Mouse (Mus musculus): Measurements from ENCODE around the gene Chil5. TPM values are rescaled to one million over a fixed set of nuclear protein-coding genes. Genes with fewer than 3 reads are reported as not detected.
"Not testable (repeated sequence)": the region's sequence is repeated elsewhere in the genome, so short reads cannot be mapped to it uniquely, and the experiment has no call there.

Chil5 gene
- polyA plus RNA-seq, 1 experiment: not detected

GRCm38 (mm10) chr3:106040306-106040705, 7.7 kb upstream of the Chil5 start:
- no peak overlapping the region for H3ac ChIP-seq (ENCODE audit: control insufficient read depth, insufficient read length, low read depth)

DNA sequence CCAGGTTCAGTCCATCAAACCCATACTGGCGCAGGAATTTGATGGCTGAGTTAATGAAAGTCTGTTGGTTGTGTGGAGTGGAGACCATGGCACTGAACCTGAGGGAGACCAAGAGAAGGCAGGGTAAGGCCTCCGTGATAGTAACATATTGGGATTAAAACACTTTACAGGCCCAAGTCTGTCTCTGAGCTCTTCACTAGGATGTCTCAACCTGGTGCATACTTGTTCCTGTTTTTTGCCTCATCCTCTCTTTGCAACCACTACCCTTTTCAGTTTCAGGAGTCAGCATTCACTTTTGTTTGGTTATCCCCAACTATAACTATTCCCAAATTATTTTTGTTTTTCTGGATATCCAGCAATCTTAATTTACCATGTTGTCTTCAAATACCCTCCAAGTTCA, 8.5 kb downstream of the Chil5 start:
- Histone ChIP-seq H3K36me3 (ENCODE audit: control insufficient read depth, insufficient read depth) (no peaks in the 10 kb centered on the region), H3K27me3 (ENCODE audit: control insufficient read depth, insufficient read depth, insufficient read length) (no peaks in the 10 kb centered on the region), H3K4me3 (ENCODE audit: insufficient read depth, poor library complexity, severe bottlenecking) (no peak overlapping the region), H3ac (ENCODE audit: control insufficient read depth, insufficient read length, low read depth) (no peak overlapping the region), H3K79me3 (ENCODE audit: low read depth) (no peaks in the 10 kb centered on the region), H3K79me2 (ENCODE audit: control insufficient read depth, insufficient read depth) (no peaks in the 10 kb centered on the region)
- TF ChIP-seq MYOG (IDR thresholded peaks at IDR 0.05; ENCODE audit: control insufficient read depth, extremely low read depth, insufficient read length) (no peak), MYOD1 (IDR thresholded peaks at IDR 0.05; ENCODE audit: control insufficient read depth, insufficient read length, low read depth) (no peak), CEBPB (IDR thresholded peaks at IDR 0.05; ENCODE audit: low read depth) (no peak), CTCF (IDR thresholded peaks at IDR 0.05; ENCODE audit: control insufficient read depth, insufficient read depth, insufficient read length) (no peak), MAX (IDR thresholded peaks at IDR 0.05) (no peak), USF1 (IDR thresholded peaks at IDR 0.05; ENCODE audit: low read depth) (no peak), FOSL1 (IDR thresholded peaks at IDR 0.05; ENCODE audit: insufficient read depth, low read length, poor library complexity, severe bottlenecking) (no peak)

More at GRCm38 (mm10) chr3:106040306-106040705, 7.7 kb upstream of the Chil5 start:
- Histone ChIP-seq H3K4me3 (ENCODE audit: insufficient read depth, poor library complexity, severe bottlenecking) (no peak overlapping the region), H3K79me2 (ENCODE audit: control insufficient read depth, insufficient read depth) (no peaks in the 10 kb centered on the region), H3K36me3 (ENCODE audit: control insufficient read depth, insufficient read depth) (no peaks in the 10 kb centered on the region), H3K27me3 (ENCODE audit: control insufficient read depth, insufficient read depth, insufficient read length) (no peaks in the 10 kb centered on the region), H3K79me3 (ENCODE audit: low read depth) (no peaks in the 10 kb centered on the region)
- no peak for TF ChIP-seq MAX (IDR thresholded peaks at IDR 0.05)
- no peak for TF ChIP-seq FOSL1 (IDR thresholded peaks at IDR 0.05; ENCODE audit: insufficient read depth, low read length, poor library complexity, severe bottlenecking)
- TF ChIP-seq MYOD1 (IDR thresholded peaks at IDR 0.05; ENCODE audit: control insufficient read depth, insufficient read length, low read depth): no peak
- no peak for TF ChIP-seq CEBPB (IDR thresholded peaks at IDR 0.05; ENCODE audit: low read depth)
- TF ChIP-seq MYOG (IDR thresholded peaks at IDR 0.05; ENCODE audit: control insufficient read depth, extremely low read depth, insufficient read length): no peak

DNA sequence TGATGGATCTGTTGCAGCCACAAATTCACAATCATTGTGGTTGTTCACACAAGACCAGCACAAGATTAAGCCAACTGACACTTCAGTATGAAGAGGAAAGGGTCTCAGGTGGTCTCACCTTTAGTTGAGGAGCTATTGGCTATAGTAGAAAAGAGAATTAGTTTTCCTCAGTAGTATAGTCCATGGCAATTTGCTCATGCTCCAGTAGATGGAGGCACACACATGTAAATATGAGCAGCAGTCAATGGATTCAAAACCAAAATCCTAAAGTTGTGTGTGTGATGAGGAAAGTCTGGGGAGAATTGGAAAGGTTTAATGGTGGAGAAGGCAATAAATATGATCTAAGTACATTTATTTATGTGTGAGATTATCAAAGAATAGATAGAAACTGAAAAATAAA, 10.8 kb downstream of the Chil5 start:
- Histone ChIP-seq H3K4me3 (ENCODE audit: insufficient read depth, poor library complexity, severe bottlenecking) (no peak overlapping the region), H3K79me3 (ENCODE audit: low read depth) (no peaks in the 10 kb centered on the region), H3K27me3 (ENCODE audit: control insufficient read depth, insufficient read depth, insufficient read length) (no peaks in the 10 kb centered on the region), H3K79me2 (ENCODE audit: control insufficient read depth, insufficient read depth) (no peaks in the 10 kb centered on the region), H3ac (ENCODE audit: control insufficient read depth, insufficient read length, low read depth) (no peak overlapping the region), H3K36me3 (ENCODE audit: control insufficient read depth, insufficient read depth) (no peaks in the 10 kb centered on the region)
- no peak for TF ChIP-seq MAX (IDR thresholded peaks at IDR 0.05)
- TF ChIP-seq FOSL1 (IDR thresholded peaks at IDR 0.05; ENCODE audit: insufficient read depth, low read length, poor library complexity, severe bottlenecking): no peak
- no peak for TF ChIP-seq USF1 (IDR thresholded peaks at IDR 0.05; ENCODE audit: low read depth)
- no peak for TF ChIP-seq CTCF (IDR thresholded peaks at IDR 0.05; ENCODE audit: control insufficient read depth, insufficient read depth, insufficient read length)

DNA sequence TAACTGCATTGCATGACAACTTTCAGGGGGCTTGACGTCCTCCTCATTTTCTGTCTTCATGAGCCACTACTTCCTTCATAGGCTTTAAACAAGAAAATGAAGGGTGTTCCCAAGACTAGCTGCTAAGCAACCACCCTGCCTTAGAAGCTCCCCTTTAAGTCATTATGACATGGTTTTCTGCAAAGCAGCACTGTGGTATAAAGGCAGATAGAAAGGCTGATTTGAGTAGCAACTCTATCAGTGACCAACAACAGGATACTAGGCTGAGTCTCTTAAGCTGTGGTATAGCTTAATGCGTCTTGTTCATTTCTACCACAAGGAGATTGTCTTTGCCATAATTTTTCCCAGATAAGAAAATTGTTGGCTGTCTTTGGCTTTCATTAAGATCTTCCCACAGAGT, 18.1 kb downstream of the Chil5 start, which contains the start of gene Pifo:
Pifo (minus strand) TSS at position 101 of the 400 bp plus-strand sequence.
- no peak within 1 kb of the TSS for H3K4me3 ChIP-seq (ENCODE audit: insufficient read depth, poor library complexity, severe bottlenecking)
- H3K79me3 ChIP-seq (ENCODE audit: low read depth): no peaks in the 10 kb centered on the region
- no peaks in the 10 kb centered on the region for H3K36me3 ChIP-seq (ENCODE audit: control insufficient read depth, insufficient read depth)
- H3ac ChIP-seq (ENCODE audit: control insufficient read depth, insufficient read length, low read depth): no peak within 1 kb of the TSS
- no peaks in the 10 kb centered on the region for H3K27me3 ChIP-seq (ENCODE audit: control insufficient read depth, insufficient read depth, insufficient read length)
- no peaks in the 10 kb centered on the region for H3K79me2 ChIP-seq (ENCODE audit: control insufficient read depth, insufficient read depth)
- no peak for TF ChIP-seq MYOD1 (IDR thresholded peaks at IDR 0.05; ENCODE audit: control insufficient read depth, insufficient read length, low read depth)

DNA sequence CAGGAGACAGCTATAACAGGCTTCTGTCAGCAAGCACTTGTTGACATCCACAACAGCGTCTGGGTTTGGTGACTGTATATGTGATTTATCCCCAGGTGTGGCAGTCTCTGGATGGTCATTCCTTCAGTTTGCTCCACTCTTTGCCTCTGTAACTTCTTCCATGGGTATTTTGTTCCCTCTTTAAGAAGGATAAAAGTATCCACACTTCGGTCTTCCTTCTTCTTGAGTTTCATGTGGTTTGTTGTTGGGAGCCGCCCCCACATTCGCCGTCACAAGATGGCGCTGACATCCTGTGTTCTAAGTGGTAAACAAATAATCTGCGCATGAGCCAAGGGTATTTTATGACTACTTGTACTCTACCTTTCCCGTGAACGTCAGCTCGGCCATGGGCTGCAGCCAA, 29.3 kb downstream of the Chil5 start:
- H3K4me3 ChIP-seq (ENCODE audit: insufficient read depth, poor library complexity, severe bottlenecking); H3K79me2 ChIP-seq (ENCODE audit: control insufficient read depth, insufficient read depth); H3K36me3 ChIP-seq (ENCODE audit: control insufficient read depth, insufficient read depth); H3K27me3 ChIP-seq (ENCODE audit: control insufficient read depth, insufficient read depth, insufficient read length); H3ac ChIP-seq (ENCODE audit: control insufficient read depth, insufficient read length, low read depth); H3K79me3 ChIP-seq (ENCODE audit: low read depth): not testable (repeated sequence)

- Histone ChIP-seq H3K79me2 (ENCODE audit: control insufficient read depth, insufficient read depth) (no peaks in the 10 kb centered on the region), H3K79me3 (ENCODE audit: low read depth) (no peaks in the 10 kb centered on the region), H3K27me3 (ENCODE audit: control insufficient read depth, insufficient read depth, insufficient read length) (no peaks in the 10 kb centered on the region), H3K4me3 (ENCODE audit: insufficient read depth, poor library complexity, severe bottlenecking) (no peak overlapping the region), H3K36me3 (ENCODE audit: control insufficient read depth, insufficient read depth) (no peaks in the 10 kb centered on the region), H3ac (ENCODE audit: control insufficient read depth, insufficient read length, low read depth) (no peak overlapping the region)
- no peak for TF ChIP-seq CEBPB (IDR thresholded peaks at IDR 0.05; ENCODE audit: low read depth)
- no peak for TF ChIP-seq MAX (IDR thresholded peaks at IDR 0.05)
- no peak for TF ChIP-seq USF1 (IDR thresholded peaks at IDR 0.05; ENCODE audit: low read depth)
- no peak for TF ChIP-seq MYOG (IDR thresholded peaks at IDR 0.05; ENCODE audit: control insufficient read depth, extremely low read depth, insufficient read length)
- no peak for TF ChIP-seq MYOD1 (IDR thresholded peaks at IDR 0.05; ENCODE audit: control insufficient read depth, insufficient read length, low read depth)
- TF ChIP-seq FOSL1 (IDR thresholded peaks at IDR 0.05; ENCODE audit: insufficient read depth, low read length, poor library complexity, severe bottlenecking): no peak
- no peak for TF ChIP-seq CTCF (IDR thresholded peaks at IDR 0.05; ENCODE audit: control insufficient read depth, insufficient read depth, insufficient read length)
These were observed 30.9 kb downstream of the Chil5 start for GRCm38 (mm10) chr3:106001416-106002370.
